Mouse (Mus musculus) CD4-positive naive resting alpha-beta T cell, adult 57 days (primary cell): ENCODE data around the gene Gaa. TPM values are rescaled to one million over a fixed set of nuclear protein-coding genes. Genes with fewer than 3 reads are reported as not detected.

ENCODE experiments used
- total RNA-seq: library from RNA; stranded (reverse); gene quantifications from one replicate; pipeline ENCODE4 v1.2.4, GENCODE M21; 2023

Gaa gene
- 37.9 TPM for total RNA-seq

DNA sequence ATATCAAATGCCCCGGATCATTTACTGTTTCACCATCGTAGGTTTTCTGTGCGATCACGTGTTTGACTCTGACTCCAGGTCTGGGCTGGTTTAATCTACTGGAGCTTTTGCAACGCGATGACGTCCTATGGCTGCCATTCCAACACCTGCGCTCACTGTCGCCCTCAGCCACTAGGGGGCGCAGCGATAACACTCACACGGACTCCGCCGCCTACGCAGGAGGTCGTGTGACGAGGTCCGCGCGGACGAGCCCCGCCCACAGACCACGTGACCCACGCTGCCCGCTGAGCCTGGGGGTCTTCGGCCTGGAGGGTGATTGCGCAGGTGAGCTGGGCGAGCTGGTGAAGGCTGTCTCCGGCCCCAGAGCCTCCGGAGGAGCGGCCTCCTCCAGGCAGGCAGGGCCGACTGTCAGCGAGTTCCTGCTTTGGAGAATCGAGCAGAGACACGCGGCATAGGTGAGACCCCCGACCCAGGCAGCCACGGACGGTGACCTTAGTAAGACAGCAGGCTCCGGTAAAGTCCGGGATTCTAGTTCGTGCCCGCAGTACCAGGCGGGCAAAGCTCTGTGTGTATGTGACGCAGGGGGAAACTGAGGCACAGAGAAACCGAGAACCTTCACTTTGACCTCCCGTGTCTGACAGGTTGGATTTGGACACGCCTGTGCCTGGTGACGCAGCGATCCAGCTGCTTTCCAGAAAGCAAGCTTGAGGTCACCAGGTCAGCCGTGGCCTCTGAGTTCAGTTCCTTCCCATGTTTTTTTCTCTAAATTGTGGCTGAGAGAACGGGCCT lies at the start of gene Gaa:
TSS of gene Gaa (plus strand) at position 120 of the 789 bp plus-strand sequence.

DNA sequence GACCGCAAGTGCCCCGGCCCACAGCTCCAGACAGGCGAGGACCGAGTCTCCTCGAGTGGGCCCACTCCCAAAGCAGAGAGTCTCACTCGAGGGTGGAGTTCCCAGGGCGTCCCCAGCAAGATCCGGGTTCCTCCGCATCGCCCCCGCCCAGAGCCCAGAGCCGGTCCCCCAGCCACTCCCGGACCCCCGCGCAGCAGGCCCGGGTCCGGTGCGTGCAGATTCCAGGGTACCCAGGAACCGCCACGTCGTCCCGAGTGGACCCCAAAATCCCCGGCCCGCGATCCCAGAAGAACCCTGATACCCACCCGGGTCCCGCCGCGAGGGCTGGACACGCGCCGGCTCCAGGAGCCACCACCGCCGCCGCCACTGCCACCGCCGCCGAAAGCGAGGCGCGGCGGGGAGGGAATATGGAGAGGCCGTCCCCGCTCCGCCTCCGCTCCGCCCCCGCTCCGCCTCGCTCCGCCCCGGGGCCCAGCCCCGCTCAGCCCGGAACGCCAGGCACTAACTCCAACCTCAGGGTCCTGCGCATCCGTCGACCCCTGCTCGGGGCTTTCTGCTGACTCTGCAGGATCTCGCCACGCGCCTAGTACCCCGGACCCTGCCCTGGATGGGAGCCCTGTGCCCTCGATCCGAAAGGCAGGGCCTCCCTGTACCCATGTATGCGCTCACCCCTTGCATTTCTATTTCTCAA lies 39.5 kb upstream of the Gaa start, which contains the start of the genes Tbc1d16 and Ccdc40:
TSS of gene Tbc1d16 (minus strand) at position 409 of the 691 bp plus-strand sequence.
TSS of gene Ccdc40 (plus strand) at position 482 of the 691 bp plus-strand sequence.

DNA sequence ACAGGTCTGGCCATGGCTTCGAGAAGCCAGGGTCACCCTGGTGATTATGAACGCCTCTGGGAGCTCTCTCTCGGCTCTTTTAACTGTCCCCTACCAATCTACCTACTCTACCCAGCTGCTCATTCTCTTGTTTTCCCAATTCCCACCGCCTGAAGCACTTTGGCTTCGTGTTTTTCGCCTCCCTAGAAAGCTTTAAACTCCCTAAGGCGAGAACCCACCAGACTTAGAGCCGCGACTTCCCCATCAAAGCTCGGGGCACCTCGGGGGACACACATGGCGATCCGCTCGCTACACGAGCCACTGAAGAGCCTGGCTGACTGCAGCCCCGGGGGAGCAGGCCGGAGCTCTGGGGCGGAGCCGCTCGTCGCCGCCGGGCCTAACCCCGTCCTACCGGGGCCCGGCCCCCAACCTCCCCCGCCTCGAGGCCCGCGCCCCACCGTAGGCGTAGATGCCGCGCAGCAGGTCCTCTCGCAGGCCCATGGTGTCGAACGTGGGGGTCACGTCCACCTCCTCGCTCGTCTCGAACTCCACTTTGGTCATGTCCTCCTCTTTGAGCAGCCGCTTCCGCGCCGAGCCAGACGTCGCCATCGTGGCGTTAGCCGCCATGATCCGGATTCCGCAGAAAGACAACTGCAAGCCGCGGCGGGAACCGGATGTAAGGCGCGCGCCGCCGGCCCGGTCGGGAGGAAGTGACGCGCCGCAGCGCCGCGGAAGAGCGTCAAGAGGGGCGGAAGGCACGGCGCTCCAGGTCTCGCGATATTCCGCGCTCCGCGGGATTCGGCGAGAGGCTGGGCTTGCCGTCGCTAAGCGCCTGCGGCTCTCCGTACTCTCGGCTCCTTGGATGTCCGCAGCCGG lies 31.9 kb downstream of the Gaa start, which contains the start of gene Eif4a3:
TSS of gene Eif4a3 (minus strand) at position 699 of the 855 bp plus-strand sequence.

DNA sequence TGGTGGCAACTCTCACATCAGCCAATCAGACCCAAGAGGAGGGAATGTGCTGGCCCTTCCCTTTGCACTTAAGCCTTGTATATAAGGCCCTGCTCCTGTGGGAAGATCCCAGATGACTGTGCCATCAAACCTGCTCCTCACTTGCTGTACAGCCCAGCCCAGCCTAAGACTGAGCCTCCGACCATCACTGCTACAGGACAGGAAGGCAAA lies 39.9 kb downstream of the Gaa start, which contains the start of gene Card14:
TSS of gene Card14 (plus strand) at position 111 of the 210 bp plus-strand sequence.

Other genes starting within 250 kb of the Gaa start
- gene Cbx2, start 244.9 kb upstream of the Gaa start, total RNA-seq = 6.4 TPM
- gene Cbx8, start 226.9 kb upstream of the Gaa start, total RNA-seq = 19.7 TPM
- 134 TPM for gene Cbx4, start 181.7 kb upstream of the Gaa start, total RNA-seq
- gene Tbc1d16, start 39.4 kb upstream of the Gaa start, total RNA-seq = 3.6 TPM
- 0.86 TPM for gene Ccdc40, start 39.3 kb upstream of the Gaa start, total RNA-seq
- gene Eif4a3, start 32.2 kb downstream of the Gaa start, total RNA-seq = 203 TPM
- not detected for gene Card14, start 39.9 kb downstream of the Gaa start, total RNA-seq
- 19.6 TPM for gene Sgsh, start 87.6 kb downstream of the Gaa start, total RNA-seq
- gene Slc26a11, start 87.7 kb downstream of the Gaa start, total RNA-seq = 24.2 TPM
- gene Rnf213, start 125.2 kb downstream of the Gaa start, total RNA-seq = 115 TPM
- 32.0 TPM for gene Endov, start 223.5 kb downstream of the Gaa start, total RNA-seq